Mouse (Mus musculus) left cerebral cortex, postnatal 14 days (tissue): ENCODE data around the gene Pou6f1. TPM values are rescaled to one million over a fixed set of nuclear protein-coding genes. Genes with fewer than 3 reads are reported as not detected.

Experiments used
- DNase-seq, 2 experiments: peaks; one replicate each; pipeline ENCODE4 v3.0.0; 2021 to 2022; ENCODE audit warnings: low spot score in 2 of 2, mixed read lengths in 1 of 2
- intact Hi-C: fragments of 180-260 bp; cut with DNase I; formaldehyde crosslinking; loops from one replicate; pipeline ENCODE4 v1.15.1; 2025
- long read RNA-seq, 2 experiments: library from polyadenylated mRNA; stranded (forward); transcript quantifications; one replicate each; pipeline ENCODE4 v2.0.0; 2021
- total RNA-seq, 2 experiments: library from RNA; stranded (reverse); gene quantifications; 2 replicates each; pipeline ENCODE4 v1.2.3; 2021

Pou6f1 gene
- 100 to 1,000 TPM; 123 to 125 TPM for total RNA-seq
- long read RNA-seq, experiment 1, full-length matches to known transcripts, result 7 of 95 reads
- long read RNA-seq, experiment 1, partial matches to known transcripts, result 22 of 95 reads
- long read RNA-seq, experiment 1, other reads (novel, unspliced or antisense), result 66 of 95 reads
- long read RNA-seq, experiment 2, full-length matches to known transcripts, result 12 of 96 reads
- long read RNA-seq, experiment 2, partial matches to known transcripts, result 18 of 96 reads
- long read RNA-seq, experiment 2, other reads (novel, unspliced or antisense), result 66 of 96 reads

GRCm38 (mm10) chr15:100599276-100600046 is at the start of gene Pou6f1:
Pou6f1 (minus strand) TSS chr15:100599984.
- intact Hi-C loops, result loop anchor here (5.0 kb wide), 1 partner anchor 47 kb away; the partner anchor contains the start of gene Tfcp2
- DNase-seq, result peak in 1 of 2 experiments; percentile 37

DNA sequence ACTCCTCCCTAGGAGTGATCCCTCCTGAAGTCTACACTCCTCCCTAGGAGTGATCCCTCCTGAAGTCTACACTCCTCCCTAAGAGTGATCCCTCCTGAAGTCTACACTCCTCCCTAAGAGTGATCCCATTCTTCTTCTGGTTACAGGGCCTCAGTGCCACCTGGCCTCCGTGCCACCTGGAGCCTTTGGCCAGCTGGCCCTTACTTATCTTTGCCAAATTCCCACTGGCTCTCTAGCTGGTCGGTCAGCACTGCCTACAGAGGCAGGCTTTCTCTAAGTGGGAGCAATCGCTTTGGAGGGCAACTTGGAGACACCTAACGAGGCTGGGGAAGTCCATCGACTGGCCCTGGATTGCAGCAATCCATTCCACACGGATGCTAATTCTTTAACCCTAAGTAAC is 46.4 kb upstream of the Pou6f1 start:
- intact Hi-C loops, result no loop called here
- DNase-seq, result no peak

DNA sequence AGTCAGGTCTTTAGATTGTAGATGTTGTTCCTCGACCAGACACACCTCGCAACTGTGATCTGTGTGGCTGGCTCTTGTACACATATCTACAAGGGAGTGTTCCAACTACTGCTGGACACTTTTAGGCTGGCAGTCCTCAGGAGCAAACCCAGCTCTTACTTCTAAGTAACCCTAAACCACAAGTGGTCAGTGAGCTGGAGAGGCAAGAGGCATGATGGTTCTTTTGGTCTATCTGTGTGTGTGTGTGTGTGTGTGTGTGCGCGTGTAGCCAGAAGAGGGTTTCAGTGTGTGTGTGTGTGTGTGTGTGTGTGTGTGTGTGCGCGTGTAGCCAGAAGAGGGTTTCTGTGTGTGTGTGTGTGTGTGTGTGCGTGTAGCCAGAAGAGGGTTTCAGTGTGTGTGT is 42.7 kb upstream of the Pou6f1 start:
- DNase-seq, result no peak
- intact Hi-C loops, result no loop called here

DNA sequence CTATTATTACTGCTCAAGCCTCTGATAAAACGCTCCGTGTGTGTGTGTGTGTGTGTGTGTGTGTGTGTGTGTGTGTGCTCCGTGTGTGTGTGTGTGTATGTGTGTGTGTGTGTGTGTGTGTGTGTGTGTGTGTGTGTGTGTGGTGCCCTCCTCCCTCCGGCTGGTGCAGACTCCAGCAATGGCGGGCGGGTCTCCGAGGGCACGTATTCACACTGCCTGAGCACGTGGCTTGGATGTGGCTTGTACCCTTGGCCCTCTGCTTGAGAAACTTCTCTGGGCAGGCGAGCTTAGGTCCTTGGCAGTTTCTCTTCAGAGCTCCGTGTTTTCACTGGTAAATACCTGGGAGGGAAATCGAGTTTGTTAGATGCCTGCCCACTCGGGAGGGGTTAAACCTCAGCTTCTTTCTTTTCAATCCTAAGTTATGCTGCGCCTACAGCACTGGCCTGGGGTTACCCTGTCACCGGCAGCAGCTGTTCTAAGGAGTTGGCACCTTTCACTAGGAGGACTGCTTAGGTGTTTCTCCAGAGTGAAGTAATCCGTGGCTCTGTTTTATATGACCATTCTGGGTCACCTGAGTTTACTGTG is 41.5 kb upstream of the Pou6f1 start:
- no peak for DNase-seq
- intact Hi-C loops, result no loop called here

- DNase-seq, result no peak
- intact Hi-C loops, result no loop called here
These were observed 40.4 kb upstream of the Pou6f1 start for GRCm38 (mm10) chr15:100639972-100640750.

DNA sequence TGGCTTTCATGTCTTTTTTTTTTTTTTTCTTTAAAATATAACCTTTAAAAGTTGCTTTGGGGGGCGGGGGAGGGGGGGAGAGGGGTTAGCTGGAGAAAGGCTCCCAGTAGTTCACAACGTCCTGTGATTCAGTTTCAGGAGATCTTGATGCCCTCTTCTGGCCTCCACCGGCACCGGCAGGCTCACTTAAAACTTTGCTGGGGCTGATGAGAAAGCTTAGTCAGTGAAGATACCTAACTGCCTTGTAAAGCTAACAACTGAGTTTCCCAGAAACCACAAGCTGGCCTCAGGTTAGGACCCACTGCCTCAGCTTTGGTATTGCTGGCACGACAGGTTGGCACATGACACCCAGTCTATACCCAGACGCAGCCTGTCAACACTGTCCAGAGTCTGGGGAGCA is 37.9 kb upstream of the Pou6f1 start:
- intact Hi-C loops, result no loop called here
- DNase-seq, result no peak

GRCm38 (mm10) chr15:100636700-100637501 is 37.1 kb upstream of the Pou6f1 start, which contains the start of gene Smagp:
Smagp (minus strand) TSS chr15:100636940.
- no peak for DNase-seq
- intact Hi-C loops, result no loop called here

DNA sequence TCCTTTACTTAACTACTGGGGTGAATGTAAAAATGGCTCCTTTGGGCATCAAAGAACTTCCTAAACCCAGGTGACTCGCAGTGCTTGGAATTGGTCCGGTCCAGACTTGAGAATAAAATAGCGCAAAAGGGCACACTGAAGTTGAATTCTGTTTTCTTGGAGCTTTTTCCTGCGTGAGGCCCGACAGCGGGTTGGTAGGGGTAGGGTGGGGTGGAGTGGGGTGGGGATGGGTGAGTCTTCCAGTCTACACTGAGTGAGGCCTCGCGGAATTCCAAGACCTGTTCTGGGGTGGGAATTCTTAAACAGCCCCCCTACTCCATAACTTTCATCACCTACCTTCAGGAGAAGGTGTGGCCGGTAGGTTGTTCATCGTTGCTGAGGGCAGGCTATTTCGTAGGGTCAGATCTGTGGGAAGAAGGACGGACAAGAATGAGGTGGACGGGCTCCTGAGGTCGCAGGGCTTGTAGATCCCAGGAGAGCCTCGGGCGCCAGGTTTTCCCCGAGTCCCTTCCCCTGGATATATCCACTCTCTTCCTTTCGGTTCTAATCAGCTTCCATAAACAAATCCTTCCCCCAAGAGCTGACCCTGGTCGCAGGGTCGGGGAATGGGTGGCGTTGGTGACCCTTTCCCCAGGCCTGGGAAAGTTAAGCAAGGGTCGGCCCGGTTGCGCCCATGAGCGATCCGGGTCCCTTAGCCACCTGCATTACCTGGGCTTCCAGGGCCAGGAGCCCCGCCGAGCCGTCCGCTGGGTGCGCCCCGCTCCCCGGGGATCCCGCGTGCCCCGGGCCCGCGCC is 36.3 kb upstream of the Pou6f1 start:
- intact Hi-C loops, result no loop called here
- no peak for DNase-seq

DNA sequence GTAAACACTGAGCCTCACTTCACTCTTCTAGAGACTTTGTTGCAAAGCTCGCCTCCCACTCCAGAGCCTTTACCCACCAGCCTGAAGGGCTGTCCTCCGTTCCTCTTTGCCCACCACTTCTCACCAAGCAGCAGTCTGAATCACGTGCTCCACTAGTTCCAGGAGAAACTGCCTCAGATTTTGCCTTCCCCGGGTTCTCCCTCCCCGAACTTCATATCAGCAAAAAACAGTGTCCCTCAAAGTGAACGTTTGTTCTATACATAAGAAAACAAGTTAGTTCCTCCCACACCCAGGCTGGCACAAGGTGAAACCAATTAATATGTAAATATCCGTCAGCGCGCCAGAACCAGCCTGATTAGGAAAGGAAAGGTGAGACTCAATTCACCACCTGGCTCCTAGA is 35.5 kb upstream of the Pou6f1 start:
- intact Hi-C loops, result no loop called here
- DNase-seq, result no peak

DNA sequence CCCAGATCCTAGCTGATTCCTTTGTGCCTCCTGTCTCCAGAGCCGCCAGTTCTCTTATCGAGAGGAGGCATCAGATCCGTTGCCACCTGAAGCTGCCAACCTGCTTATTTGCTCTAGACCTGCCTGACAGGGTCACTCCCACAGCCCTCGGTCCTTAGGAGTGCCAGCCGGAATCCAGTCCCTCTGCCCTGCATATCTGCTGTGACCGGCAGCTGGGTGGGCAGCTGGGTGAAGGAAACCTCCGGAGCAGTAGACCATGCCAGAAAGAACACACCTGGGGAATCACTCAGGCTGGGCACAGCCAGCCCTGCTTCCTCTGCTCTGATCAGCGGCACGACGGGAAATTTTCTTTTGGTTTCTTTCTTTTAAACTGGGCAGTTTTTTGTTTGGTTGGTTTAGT is 33.6 kb upstream of the Pou6f1 start:
- intact Hi-C loops, result no loop called here
- no peak for DNase-seq

DNA sequence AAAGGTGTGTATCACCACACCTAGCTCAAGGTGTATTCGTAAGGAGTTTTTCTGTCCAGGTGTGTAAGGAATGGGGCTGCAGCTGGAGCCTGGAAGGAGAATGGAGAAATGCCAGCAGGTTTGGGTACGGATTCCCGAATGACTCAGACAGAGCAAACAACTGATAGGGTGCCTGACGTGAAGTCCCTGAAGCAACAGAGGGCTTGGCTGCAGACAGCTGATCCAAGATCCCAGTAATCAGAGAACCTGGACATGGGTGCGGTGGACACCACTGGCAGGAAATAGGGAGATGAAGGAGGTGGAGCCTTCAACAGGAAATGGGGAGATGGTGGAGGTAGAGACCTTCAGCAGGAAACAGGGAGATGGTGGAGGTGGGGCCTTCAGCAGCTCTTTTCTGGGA is 32.5 kb upstream of the Pou6f1 start:
- intact Hi-C loops, result no loop called here
- no peak for DNase-seq

DNA sequence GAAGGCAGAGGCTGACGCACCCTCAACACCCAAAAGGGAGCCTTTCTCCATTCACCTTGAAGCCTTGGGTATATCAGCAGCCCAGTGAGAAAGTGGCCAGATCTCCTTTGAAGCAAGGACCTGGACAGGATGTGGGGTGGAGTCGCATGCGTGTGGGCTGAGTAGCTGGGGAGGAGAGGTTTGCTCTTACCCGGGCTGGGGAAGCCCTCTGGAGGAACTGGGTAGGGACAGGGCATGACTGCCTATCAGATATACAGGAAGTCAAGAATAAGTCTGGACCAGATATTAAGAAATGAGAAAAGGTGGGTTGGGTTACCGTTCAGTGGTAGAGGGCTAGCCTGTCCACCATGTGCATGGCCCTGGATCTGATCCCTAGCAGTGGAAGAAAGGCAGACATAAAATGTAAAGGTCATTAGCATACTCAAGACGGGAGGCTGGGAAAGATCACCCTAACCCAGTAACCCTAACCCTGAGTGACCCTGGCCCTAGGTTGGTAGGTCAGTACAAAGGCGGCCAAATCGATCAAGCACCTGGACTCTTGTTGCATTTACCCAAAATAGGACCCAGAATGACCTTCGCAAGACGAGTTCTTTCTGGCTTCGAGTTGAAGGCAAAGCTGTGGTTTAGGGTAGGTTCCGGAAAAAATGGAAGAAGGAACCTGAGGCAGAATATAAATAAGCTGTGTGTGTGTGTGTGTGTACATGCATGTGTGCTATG is 31.8 kb upstream of the Pou6f1 start:
- DNase-seq, result no peak
- intact Hi-C loops, result no loop called here

- intact Hi-C loops, result no loop called here
- no peak for DNase-seq
These were observed 30.3 kb upstream of the Pou6f1 start for GRCm38 (mm10) chr15:100630126-100630525.

DNA sequence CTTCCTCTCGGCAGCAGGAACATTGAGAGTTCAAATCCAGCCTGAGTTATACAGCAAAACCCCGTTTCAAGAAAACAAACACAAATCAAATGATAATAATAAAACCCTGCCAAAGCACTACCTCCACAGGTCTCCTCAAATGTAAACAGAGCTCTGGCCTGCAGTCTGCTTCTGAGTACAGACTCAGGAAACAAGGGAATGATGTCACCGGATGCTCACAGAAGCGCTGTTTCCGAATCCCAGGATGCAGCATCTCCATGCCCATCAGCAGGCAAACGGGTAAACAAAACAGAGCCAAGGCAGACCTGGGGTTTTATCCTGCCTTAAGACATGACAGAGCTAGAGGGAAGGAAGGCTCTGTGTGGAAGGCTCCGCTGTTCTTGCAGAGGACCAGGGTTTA is 29.0 kb upstream of the Pou6f1 start:
- intact Hi-C loops, result no loop called here
- DNase-seq, result no peak

DNA sequence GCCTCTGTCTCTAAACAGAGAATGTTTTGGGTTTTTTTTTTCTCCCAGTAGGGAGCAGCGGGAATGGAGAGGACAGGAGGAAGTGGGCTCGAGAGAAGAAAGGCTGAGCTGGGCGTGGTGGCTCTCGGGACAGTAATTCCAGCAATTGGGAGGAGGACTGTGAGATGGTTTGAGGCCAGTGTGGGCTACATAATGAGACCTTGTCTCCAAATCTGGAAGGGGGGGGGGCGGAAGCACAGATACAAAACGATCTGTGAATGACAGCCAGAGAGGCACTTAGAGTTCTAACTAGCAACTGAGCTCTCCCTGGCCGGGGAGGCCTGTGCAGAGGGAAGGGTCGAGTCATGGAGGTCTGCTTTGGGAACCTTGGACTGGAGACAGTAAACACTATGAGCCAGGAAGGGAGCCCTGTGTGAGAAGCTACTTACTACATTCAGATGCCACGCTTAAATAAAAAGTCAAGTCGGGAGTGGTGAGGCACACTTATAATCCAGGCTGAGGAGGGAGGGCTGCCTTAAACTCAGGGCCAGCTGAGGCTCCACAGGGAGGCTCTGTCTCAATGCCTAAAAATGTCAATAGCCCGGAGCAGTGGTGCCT is 28.1 kb upstream of the Pou6f1 start:
- DNase-seq, result no peak
- intact Hi-C loops, result no loop called here

DNA sequence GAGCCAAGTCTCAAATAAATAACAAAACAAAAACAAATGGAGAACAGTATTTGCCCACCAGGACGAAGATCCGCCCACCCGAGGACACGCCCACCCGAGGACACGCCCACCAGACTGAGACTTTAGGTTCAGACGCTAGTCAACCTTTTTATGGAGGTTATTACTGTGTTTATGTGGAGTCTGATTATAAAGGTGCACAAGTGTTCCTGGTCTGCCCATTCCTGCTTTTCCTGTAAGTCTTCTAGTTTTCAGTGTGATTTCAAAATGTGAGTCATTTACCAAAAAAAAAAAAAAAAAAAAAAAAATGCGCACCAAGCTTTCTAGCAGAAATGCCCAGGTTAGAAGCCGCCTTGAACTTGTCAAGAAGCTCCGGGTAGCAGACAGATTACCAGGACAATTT is 27.5 kb upstream of the Pou6f1 start:
- DNase-seq, result no peak
- intact Hi-C loops, result no loop called here

GRCm38 (mm10) chr15:100624435-100624834 is 24.7 kb upstream of the Pou6f1 start:
- intact Hi-C loops, result loop anchor here (5.0 kb wide), 1 partner anchor 58 kb away; no protein-coding TSS in a partner anchor
- no peak for DNase-seq
